Mouse (Mus musculus): ENCODE measurements around the gene Aqp8. TPM values are rescaled to one million over a fixed set of nuclear protein-coding genes. Genes with fewer than 3 reads are reported as not detected.

The Aqp8 gene
- polyA plus RNA-seq, 1 experiment from 2014 or later: not detected

DNA sequence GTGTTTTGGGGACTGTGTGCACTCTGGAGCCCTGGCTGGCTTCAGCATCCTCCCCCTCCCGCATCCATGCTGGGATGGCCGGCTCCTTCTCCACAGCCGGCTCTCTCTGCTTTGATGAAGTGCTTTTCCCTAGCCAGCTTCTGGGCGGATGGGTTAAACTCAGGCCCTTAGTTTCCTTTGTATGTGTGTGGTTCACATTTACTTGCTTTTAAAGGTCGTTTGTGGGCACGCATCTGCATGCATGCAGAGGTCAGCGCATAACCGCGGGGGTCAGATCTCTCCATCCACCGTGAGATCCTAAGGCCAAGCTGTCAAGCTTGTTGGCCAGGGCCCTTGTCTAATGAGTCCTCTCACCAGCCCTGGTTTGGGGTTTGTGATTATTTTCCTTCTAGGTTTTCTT is 12.4 kb upstream of the Aqp8 start:
- WGBS: 63% methylated on average over 10 of the region's 10 CpGs
- H3K9ac ChIP-seq: no peak overlapping the region
- H3K9me3 ChIP-seq: no peaks in the 10 kb centered on the region
- no peak overlapping the region for H3K4me3 ChIP-seq
- no peak overlapping the region for H3K4me2 ChIP-seq
- no peak overlapping the region for H3K27ac ChIP-seq (replicated peaks)
- no peaks in the 10 kb centered on the region for H3K36me3 ChIP-seq
- H3K27me3 ChIP-seq: no peaks in the 10 kb centered on the region
- ATAC-seq (ENCODE audit: low read depth): no peak
- H3K4me1 ChIP-seq (replicated peaks): no peaks in the 10 kb centered on the region

- H3K27me3 ChIP-seq: no peaks in the 10 kb centered on the region
These were observed 11.6 kb upstream of the Aqp8 start for GRCm38 (mm10) chr7:123450515-123450914.

GRCm38 (mm10) chr7:123452551-123452950 is 9.5 kb upstream of the Aqp8 start:
- no peak for ATAC-seq (ENCODE audit: low read depth)
- H3K36me3 ChIP-seq: no peaks in the 10 kb centered on the region
- no peaks in the 10 kb centered on the region for H3K4me1 ChIP-seq (replicated peaks)

More at GRCm38 (mm10) chr7:123450515-123450914, 11.6 kb upstream of the Aqp8 start:
- Histone ChIP-seq H3K9ac (no peak overlapping the region), H3K4me1 (replicated peaks) (no peaks in the 10 kb centered on the region), H3K4me2 (no peak overlapping the region), H3K4me3 (no peak overlapping the region), H3K27ac (replicated peaks) (no peak overlapping the region), H3K9me3 (no peaks in the 10 kb centered on the region), H3K36me3 (no peaks in the 10 kb centered on the region)
- 89% methylated on average over 2 of the region's 2 CpGs for WGBS
- no peak for ATAC-seq (ENCODE audit: low read depth)

DNA sequence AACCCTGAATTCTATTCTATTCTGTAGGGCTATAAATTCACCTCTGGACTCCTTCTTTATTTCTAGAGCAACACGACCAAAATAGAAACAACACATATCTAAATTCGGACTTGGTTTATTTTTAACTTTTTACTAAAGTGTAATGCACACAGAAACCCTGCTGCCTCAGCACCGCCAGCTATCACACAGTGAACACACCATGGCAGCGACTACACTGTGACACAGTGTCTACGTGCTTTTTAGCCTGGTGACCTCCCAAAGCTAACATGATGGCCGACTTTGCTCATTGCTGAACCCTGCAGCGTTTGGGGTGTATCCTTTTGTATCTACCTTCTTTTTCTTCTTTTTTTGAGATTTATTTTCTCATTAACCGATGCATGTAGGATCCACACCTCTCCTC is 9.0 kb upstream of the Aqp8 start:
- 84% methylated on average over 8 of the region's 8 CpGs for WGBS
- Histone ChIP-seq H3K27me3 (no peaks in the 10 kb centered on the region), H3K27ac (replicated peaks) (no peak overlapping the region), H3K9ac (no peak overlapping the region), H3K36me3 (no peaks in the 10 kb centered on the region), H3K4me1 (replicated peaks) (no peaks in the 10 kb centered on the region), H3K9me3 (no peaks in the 10 kb centered on the region), H3K4me3 (no peak overlapping the region), H3K4me2 (no peak overlapping the region)
- ATAC-seq (ENCODE audit: low read depth): no peak

More at GRCm38 (mm10) chr7:123452551-123452950, 9.5 kb upstream of the Aqp8 start:
- H3K27me3 ChIP-seq: no peaks in the 10 kb centered on the region
- H3K9me3 ChIP-seq: no peaks in the 10 kb centered on the region
- no peak overlapping the region for H3K4me2 ChIP-seq
- no peak overlapping the region for H3K4me3 ChIP-seq
- H3K27ac ChIP-seq (replicated peaks): no peak overlapping the region
- 82% methylated on average over 6 of the region's 6 CpGs for WGBS
- H3K9ac ChIP-seq: no peak overlapping the region

GRCm38 (mm10) chr7:123455088-123455487 is 7.0 kb upstream of the Aqp8 start:
- Histone ChIP-seq H3K36me3 (no peaks in the 10 kb centered on the region), H3K27ac (replicated peaks) (no peak overlapping the region), H3K9ac (no peak overlapping the region), H3K27me3 (no peaks in the 10 kb centered on the region), H3K9me3 (no peaks in the 10 kb centered on the region), H3K4me1 (replicated peaks) (no peaks in the 10 kb centered on the region), H3K4me3 (no peak overlapping the region), H3K4me2 (no peak overlapping the region)
- ATAC-seq (ENCODE audit: low read depth): no peak
- WGBS: 92% methylated on average over 3 of the region's 3 CpGs

- no peak for ATAC-seq (ENCODE audit: low read depth)
- Histone ChIP-seq H3K27me3 (no peaks in the 10 kb centered on the region), H3K9me3 (no peaks in the 10 kb centered on the region), H3K4me2 (no peak overlapping the region), H3K36me3 (no peaks in the 10 kb centered on the region), H3K4me1 (replicated peaks) (no peaks in the 10 kb centered on the region), H3K9ac (no peak overlapping the region), H3K4me3 (no peak overlapping the region), H3K27ac (replicated peaks) (no peak overlapping the region)
- WGBS: 89% methylated on average over 4 of the region's 4 CpGs
These were observed 3.8 kb upstream of the Aqp8 start for GRCm38 (mm10) chr7:123458309-123458708.

DNA sequence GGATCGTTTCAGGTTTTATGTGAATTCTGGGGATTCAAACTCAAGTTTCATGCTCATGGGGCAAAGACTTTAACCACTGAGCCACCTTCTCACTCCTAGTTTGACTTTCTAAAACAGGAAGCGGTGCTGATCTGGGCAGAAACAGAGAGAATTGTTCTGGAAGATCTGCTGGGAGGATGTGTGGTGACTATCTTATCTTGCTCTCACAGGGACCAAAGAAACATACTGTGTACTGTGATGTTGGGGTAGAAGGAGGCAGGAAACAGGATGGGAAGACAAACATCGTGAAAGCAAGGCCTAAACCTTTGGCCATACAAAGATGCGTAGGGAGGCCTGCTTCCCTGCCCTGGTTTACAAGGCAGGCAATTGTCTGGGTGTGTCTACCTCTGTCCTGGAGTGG is 2.8 kb upstream of the Aqp8 start:
- Histone ChIP-seq H3K9me3 (no peaks in the 10 kb centered on the region), H3K4me1 (replicated peaks) (no peaks in the 10 kb centered on the region), H3K4me3 (no peak overlapping the region), H3K36me3 (no peaks in the 10 kb centered on the region), H3K4me2 (no peak overlapping the region), H3K27ac (replicated peaks) (no peak overlapping the region), H3K27me3 (no peaks in the 10 kb centered on the region), H3K9ac (no peak overlapping the region)
- ATAC-seq (ENCODE audit: low read depth): no peak
- 86% methylated on average over 4 of the region's 4 CpGs for WGBS

- no peak for ATAC-seq (ENCODE audit: low read depth)
- WGBS: 81% methylated on average over 4 of the region's 4 CpGs
- H3K27ac ChIP-seq (replicated peaks): no peak overlapping the region
- no peaks in the 10 kb centered on the region for H3K9me3 ChIP-seq
- no peak overlapping the region for H3K9ac ChIP-seq
- no peaks in the 10 kb centered on the region for H3K36me3 ChIP-seq
- no peaks in the 10 kb centered on the region for H3K27me3 ChIP-seq
- H3K4me2 ChIP-seq: no peak overlapping the region
- H3K4me3 ChIP-seq: no peak overlapping the region
- no peaks in the 10 kb centered on the region for H3K4me1 ChIP-seq (replicated peaks)
These were observed 775 bp upstream of the Aqp8 start for GRCm38 (mm10) chr7:123461316-123461715.

GRCm38 (mm10) chr7:123463569-123463968 is 1.5 kb downstream of the Aqp8 start:
- H3K4me2 ChIP-seq: no peak overlapping the region
- no peaks in the 10 kb centered on the region for H3K9me3 ChIP-seq
- no peaks in the 10 kb centered on the region for H3K36me3 ChIP-seq
- no peaks in the 10 kb centered on the region for H3K4me1 ChIP-seq (replicated peaks)
- no peaks in the 10 kb centered on the region for H3K27me3 ChIP-seq
- H3K4me3 ChIP-seq: no peak overlapping the region
- no peak overlapping the region for H3K27ac ChIP-seq (replicated peaks)
- H3K9ac ChIP-seq: no peak overlapping the region
- ATAC-seq (ENCODE audit: low read depth): no peak
- 82% methylated on average over 4 of the region's 4 CpGs for WGBS

GRCm38 (mm10) chr7:123465692-123466387 is 3.7 kb downstream of the Aqp8 start:
- no peaks in the 10 kb centered on the region for H3K36me3 ChIP-seq
- no peak overlapping the region for H3K9ac ChIP-seq
- H3K4me3 ChIP-seq: no peak overlapping the region
- no peak overlapping the region for H3K4me2 ChIP-seq
- H3K27ac ChIP-seq (replicated peaks): no peak overlapping the region
- peak; percentile 63; the same call in 1 of the 2 replicates for ATAC-seq (ENCODE audit: low read depth)
- no peaks in the 10 kb centered on the region for H3K9me3 ChIP-seq
- no peaks in the 10 kb centered on the region for H3K4me1 ChIP-seq (replicated peaks)
- 38% methylated on average over 6 of the region's 6 CpGs for WGBS
- no peaks in the 10 kb centered on the region for H3K27me3 ChIP-seq

- H3K4me1 ChIP-seq (replicated peaks): no peaks in the 10 kb centered on the region
- H3K9ac ChIP-seq: no peak overlapping the region
- no peaks in the 10 kb centered on the region for H3K27me3 ChIP-seq
- WGBS: 93% methylated on average over 1 of the region's 1 CpGs
- H3K4me3 ChIP-seq: no peak overlapping the region
- no peak overlapping the region for H3K4me2 ChIP-seq
- H3K9me3 ChIP-seq: 0 out of 2 replicates have a peak, but pooled peaks cover 3% of the 10 kb centered on the region
- ATAC-seq (ENCODE audit: low read depth): no peak
- H3K27ac ChIP-seq (replicated peaks): no peak overlapping the region
- H3K36me3 ChIP-seq: no peaks in the 10 kb centered on the region
These were observed 5.9 kb downstream of the Aqp8 start for GRCm38 (mm10) chr7:123467961-123468360.

GRCm38 (mm10) chr7:123487703-123488102 is 25.6 kb downstream of the Aqp8 start:
- no peak overlapping the region for H3K9ac ChIP-seq
- no peak overlapping the region for H3K4me2 ChIP-seq
- no peak overlapping the region for H3K27ac ChIP-seq (replicated peaks)
- H3K27me3 ChIP-seq: no peaks in the 10 kb centered on the region
- ATAC-seq (ENCODE audit: low read depth): no peak
- H3K4me1 ChIP-seq (replicated peaks): no peaks in the 10 kb centered on the region
- whole genome bisulfite sequencing: 86% methylated on average over 5 of the region's 5 CpGs
- H3K9me3 ChIP-seq: no peaks in the 10 kb centered on the region
- H3K4me3 ChIP-seq: no peak overlapping the region
- peaks cover 63% of the 10 kb centered on the region for H3K36me3 ChIP-seq
